Mouse (Mus musculus): ENCODE data around the gene Hsdl1.

GRCm38 (mm10) chr8:119516674-119517073, 58.3 kb downstream of the Hsdl1 start:
- no peak for TF ChIP-seq CTCF (IDR thresholded peaks at IDR 0.05)
- TF ChIP-seq EP300 (IDR thresholded peaks at IDR 0.05), result no peak
